Mouse (Mus musculus): ENCODE measurements at regions not wholly inside any gene's neighbourhood (a gene's known extent, or its start where the extent isn't known, plus 50 kb on each side); places are given as distances from the start of the nearest gene placed in this dataset.
"Not testable (repeated sequence)": the region's sequence is repeated elsewhere in the genome, so short reads cannot be mapped to it uniquely, and the experiment has no call there.

DNA sequence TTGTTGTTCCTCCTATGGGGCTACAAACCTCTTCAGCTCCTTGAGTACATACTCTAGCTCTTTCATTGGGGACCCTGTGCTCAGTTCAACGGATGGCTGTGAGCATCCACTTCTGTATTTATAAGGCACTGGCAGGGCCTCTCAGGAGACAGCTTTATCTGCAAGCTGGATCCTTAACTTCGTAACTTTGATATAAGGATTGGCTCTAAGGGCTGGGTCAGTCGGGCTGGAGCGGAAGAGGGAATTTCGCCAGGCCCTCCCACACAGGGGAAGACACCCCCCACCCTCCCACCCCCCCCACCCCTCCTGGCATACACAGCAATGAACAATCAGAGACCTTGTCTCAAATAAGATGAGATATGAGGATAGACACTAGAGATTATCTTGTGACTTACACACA, 304.3 kb upstream of the Chordc1 start:
- no peaks in the 10 kb centered on the region for H3K36me3 ChIP-seq
- 84% methylated on average over 5 of the region's 5 CpGs for WGBS
- H3K4me2 ChIP-seq (replicated peaks): no peak overlapping the region
- no peak overlapping the region for H3K9ac ChIP-seq (replicated peaks)
- H3K4me1 ChIP-seq: no peaks in the 10 kb centered on the region
- no peak overlapping the region for H3K27ac ChIP-seq (replicated peaks)
- no peaks in the 10 kb centered on the region for H3K9me3 ChIP-seq
- no peak for ATAC-seq (replicated peaks)
- H3K4me3 ChIP-seq: no peak overlapping the region
- no peaks in the 10 kb centered on the region for H3K27me3 ChIP-seq

DNA sequence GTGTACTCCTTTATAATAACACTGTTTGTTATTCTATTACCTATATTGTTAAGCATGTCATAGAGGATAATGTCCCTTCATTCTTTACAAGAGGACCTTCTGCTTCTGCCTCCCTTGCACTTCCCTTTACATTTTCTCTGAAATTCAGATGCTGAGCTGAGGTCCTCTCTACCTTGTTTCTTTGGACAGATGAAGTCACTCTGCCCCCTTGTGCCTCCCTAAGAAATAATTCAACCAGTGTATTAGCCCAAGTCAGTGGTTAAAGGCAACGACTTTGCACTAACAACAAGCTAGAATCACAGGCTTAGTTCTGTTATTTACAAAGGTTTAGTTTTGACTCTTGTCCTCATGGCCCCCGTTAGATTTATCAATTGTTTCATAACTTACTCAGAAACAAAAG, 289.4 kb upstream of the Chordc1 start:
- H3K4me1 ChIP-seq: no peaks in the 10 kb centered on the region
- no peak overlapping the region for H3K4me3 ChIP-seq
- H3K36me3 ChIP-seq: no peaks in the 10 kb centered on the region
- H3K9ac ChIP-seq (replicated peaks): no peak overlapping the region
- H3K9me3 ChIP-seq: no peaks in the 10 kb centered on the region
- WGBS: 37% methylated on average over 2 of the region's 2 CpGs
- H3K4me2 ChIP-seq (replicated peaks): no peak overlapping the region
- H3K27me3 ChIP-seq: no peaks in the 10 kb centered on the region
- ATAC-seq (replicated peaks): peak; percentile 67; the same call in 1 of the 2 replicates
- H3K27ac ChIP-seq (replicated peaks): no peak overlapping the region

GRCm38 (mm10) chr9:18041346-18041745, 250.6 kb upstream of the Chordc1 start:
- ATAC-seq (replicated peaks): no peak
- Histone ChIP-seq H3K27ac (replicated peaks) (no peak overlapping the region), H3K36me3 (no peaks in the 10 kb centered on the region), H3K4me3 (no peak overlapping the region), H3K27me3 (no peaks in the 10 kb centered on the region), H3K4me2 (replicated peaks) (no peak overlapping the region), H3K9ac (replicated peaks) (no peak overlapping the region), H3K9me3 (no peaks in the 10 kb centered on the region), H3K4me1 (no peaks in the 10 kb centered on the region)
- 78% methylated on average over 2 of the region's 2 CpGs for WGBS

DNA sequence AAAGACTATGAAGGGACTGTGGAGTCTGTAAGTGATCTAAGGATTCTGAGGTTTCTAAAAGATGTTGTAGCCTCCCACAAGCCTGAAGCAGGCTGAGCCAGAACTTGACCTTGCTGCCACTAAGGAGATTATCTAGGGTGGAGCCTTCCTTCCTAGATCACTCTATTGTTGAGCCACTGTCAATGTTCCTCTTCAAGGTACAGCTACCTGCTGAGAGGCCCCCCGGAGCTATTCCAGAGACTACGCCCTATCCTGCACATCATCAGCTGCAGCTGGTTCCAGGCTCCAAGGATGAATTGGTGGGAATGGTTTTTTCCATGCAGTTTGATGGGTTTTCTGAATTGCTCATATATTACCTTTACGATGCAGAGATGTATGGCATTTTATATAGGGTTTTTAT, 249.3 kb upstream of the Chordc1 start:
- H3K4me3 ChIP-seq: not testable (repeated sequence)

DNA sequence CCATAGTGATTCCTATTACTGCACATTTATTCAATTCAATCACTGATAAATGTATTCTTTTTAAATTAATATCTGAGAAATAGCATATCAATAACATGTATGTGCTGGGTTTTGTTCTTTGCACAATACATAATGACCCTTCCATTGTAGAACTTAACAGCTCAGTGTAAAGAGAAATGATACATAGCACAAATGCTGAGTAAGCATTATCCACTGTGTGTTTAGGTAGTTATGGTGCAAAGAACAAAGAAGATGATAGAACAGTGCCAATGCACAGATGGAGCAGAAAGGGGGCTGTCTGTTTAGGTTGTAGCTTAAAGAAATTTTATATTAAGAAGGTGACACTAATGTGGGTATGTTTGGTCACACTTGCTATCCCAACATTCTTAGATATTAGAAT, 215.0 kb upstream of the Chordc1 start:
- Histone ChIP-seq H3K4me1 (no peaks in the 10 kb centered on the region), H3K4me2 (replicated peaks) (no peak overlapping the region), H3K27me3 (no peaks in the 10 kb centered on the region), H3K27ac (replicated peaks) (no peak overlapping the region), H3K9ac (replicated peaks) (no peak overlapping the region), H3K9me3 (no peaks in the 10 kb centered on the region), H3K4me3 (no peak overlapping the region), H3K36me3 (no peaks in the 10 kb centered on the region)
- no peak for ATAC-seq (replicated peaks)

More for the DNA sequence above, 249.3 kb upstream of the Chordc1 start:
- H3K4me1 ChIP-seq; H3K9ac ChIP-seq (replicated peaks); H3K9me3 ChIP-seq; H3K4me2 ChIP-seq (replicated peaks); ATAC-seq (replicated peaks); H3K36me3 ChIP-seq; H3K27me3 ChIP-seq; H3K27ac ChIP-seq (replicated peaks): not testable (repeated sequence)
- WGBS: 92% methylated on average over 3 of the region's 3 CpGs

GRCm38 (mm10) chr9:18078446-18078845, 213.5 kb upstream of the Chordc1 start:
- WGBS: 79% methylated on average over 5 of the region's 5 CpGs
- H3K9me3 ChIP-seq; ATAC-seq (replicated peaks); H3K27ac ChIP-seq (replicated peaks); H3K4me1 ChIP-seq; H3K27me3 ChIP-seq; H3K4me2 ChIP-seq (replicated peaks); H3K9ac ChIP-seq (replicated peaks); H3K36me3 ChIP-seq; H3K4me3 ChIP-seq: not testable (repeated sequence)

DNA sequence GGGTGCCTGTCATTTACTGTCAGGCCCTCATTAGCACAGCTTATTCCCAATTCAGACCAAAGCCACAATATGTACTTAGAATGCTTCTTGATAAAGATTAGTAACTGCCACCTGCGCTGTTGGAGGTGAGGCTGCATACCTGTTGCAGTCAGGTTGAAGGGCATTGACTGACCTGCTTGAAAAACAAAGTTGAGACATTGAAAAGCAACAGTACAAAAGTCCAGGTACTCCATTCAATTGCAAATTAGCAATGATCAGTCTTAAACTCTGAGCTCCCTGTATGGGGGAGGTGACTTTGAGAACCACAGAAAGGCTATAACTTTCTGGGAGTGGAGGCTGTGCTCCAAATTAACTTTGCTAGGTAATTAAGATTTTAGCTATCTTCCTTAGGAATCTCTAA, 212.8 kb upstream of the Chordc1 start:
- not testable (repeated sequence) for H3K9me3 ChIP-seq; H3K27me3 ChIP-seq; H3K4me1 ChIP-seq; H3K9ac ChIP-seq (replicated peaks); H3K4me2 ChIP-seq (replicated peaks); ATAC-seq (replicated peaks); H3K36me3 ChIP-seq; H3K27ac ChIP-seq (replicated peaks); H3K4me3 ChIP-seq
- 94% methylated on average over 1 of the region's 1 CpGs for WGBS
